Mouse (Mus musculus): ENCODE measurements around the gene Ube2a.

Gene Ube2a

GRCm38 (mm10) chrX:36864609-36865328, 8.9 kb upstream of the Ube2a start:
- no peak for TF ChIP-seq GATA4 (IDR thresholded peaks at IDR 0.05; ENCODE audit: insufficient replicate concordance, low read length)

DNA sequence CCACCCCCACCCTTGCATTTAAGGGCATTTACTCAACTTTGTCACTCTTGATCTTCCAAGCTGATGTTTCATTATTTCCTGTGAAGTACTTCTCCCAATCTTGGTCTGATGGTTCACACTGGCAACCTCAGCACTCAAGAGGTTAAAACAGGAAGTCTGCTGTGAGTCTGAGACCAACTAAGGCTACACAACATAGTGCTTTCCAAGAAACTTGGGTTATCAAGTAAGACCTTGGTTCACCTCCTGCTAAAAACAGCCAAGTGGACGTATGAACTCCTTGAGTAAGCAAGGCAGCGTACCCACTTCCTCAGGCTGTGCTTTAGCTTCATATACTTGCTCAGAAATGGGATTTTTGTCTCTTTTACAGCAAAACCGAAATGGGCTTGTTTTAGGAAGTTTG, 3.3 kb upstream of the Ube2a start:
- TF ChIP-seq GATA4 (IDR thresholded peaks at IDR 0.05; ENCODE audit: insufficient replicate concordance, low read length): no peak

GRCm38 (mm10) chrX:36874178-36874696, 537 bp downstream of the Ube2a start:
- no peak for TF ChIP-seq GATA4 (IDR thresholded peaks at IDR 0.05; ENCODE audit: insufficient replicate concordance, low read length)

GRCm38 (mm10) chrX:36874704-36875128, 1.0 kb downstream of the Ube2a start:
- no peak for TF ChIP-seq GATA4 (IDR thresholded peaks at IDR 0.05; ENCODE audit: insufficient replicate concordance, low read length)

GRCm38 (mm10) chrX:36884719-36885118, 11.0 kb downstream of the Ube2a start:
- no peak for TF ChIP-seq GATA4 (IDR thresholded peaks at IDR 0.05; ENCODE audit: insufficient replicate concordance, low read length)

DNA sequence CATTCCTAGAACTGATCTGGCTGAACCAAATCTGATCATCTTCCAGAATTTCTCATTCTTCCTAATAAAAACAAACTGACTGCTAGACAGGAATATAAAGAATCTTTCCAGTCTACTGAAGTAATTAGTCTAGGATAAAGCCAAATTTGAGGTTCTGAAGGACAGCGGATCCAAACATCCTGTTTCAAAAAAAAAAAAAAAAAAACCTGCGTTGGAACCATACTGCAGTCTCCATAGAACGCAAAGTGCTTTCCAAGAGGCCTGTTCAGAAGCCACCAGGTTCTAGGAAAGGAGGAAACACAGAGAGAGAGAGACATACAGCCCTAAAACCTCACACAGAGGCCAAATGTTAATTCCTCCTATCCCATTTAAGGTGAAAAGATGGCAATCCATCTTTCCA, 28.0 kb downstream of the Ube2a start:
- TF ChIP-seq GATA4 (IDR thresholded peaks at IDR 0.05; ENCODE audit: insufficient replicate concordance, low read length): no peak

GRCm38 (mm10) chrX:36902321-36903114, 28.8 kb downstream of the Ube2a start, which contains the start of gene Nkrf:
Gene Nkrf, minus strand, starts transcription at chrX:36902899.
- TF ChIP-seq GATA4 (IDR thresholded peaks at IDR 0.05; ENCODE audit: insufficient replicate concordance, low read length): no peak

DNA sequence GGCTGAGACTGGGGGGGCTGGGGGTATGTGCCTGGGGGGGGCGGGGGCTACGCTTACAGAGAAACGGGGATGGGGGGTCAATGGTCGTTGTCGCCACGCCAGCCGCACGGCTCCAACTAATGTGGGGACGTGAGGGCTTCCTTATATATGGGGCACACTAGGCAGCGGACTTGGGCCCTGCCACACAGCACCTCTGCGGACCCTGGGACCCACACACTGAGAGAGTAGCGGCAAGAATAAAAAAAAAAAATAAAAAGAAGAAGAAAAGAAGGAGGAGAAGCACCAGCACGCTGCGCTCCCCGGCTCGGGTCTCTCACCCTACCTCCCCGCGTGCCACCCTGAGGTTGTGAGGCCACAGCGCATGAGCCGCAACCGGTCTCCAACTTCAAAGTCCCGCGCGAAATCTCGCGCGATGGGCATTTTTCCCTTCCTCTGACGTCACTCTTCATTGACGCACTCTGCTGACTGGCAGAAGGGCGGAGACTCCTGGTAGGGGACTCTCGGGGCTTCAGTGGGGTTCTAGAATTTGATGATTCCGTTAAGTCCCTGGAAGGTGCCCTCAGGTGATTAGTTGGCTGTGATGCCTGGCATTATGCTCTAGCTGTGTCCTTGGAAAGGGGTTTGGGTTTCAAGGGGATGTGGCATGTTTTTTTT, 29.5 kb downstream of the Ube2a start:
- TF ChIP-seq GATA4 (IDR thresholded peaks at IDR 0.05; ENCODE audit: insufficient replicate concordance, low read length): no peak

DNA sequence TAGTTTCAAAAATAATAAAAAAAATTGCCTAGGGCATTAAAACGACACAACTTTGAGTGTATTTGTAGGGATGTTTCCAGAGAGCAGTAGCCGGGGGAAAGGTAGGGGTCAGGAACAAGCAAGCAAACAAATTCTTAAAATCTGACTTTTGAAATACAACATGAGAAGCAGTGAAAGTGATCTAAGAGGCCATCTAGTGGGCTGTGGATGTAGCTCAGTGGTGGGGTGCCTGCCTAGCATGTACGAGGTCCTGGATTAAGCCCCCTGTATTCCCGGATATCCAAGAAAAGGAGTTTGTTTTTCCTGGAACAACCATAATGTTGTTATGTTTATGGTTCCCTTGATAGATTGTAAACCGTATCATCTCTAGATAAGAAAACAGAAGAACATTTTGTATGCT, 32.8 kb downstream of the Ube2a start:
- no peak for TF ChIP-seq GATA4 (IDR thresholded peaks at IDR 0.05; ENCODE audit: insufficient replicate concordance, low read length)

DNA sequence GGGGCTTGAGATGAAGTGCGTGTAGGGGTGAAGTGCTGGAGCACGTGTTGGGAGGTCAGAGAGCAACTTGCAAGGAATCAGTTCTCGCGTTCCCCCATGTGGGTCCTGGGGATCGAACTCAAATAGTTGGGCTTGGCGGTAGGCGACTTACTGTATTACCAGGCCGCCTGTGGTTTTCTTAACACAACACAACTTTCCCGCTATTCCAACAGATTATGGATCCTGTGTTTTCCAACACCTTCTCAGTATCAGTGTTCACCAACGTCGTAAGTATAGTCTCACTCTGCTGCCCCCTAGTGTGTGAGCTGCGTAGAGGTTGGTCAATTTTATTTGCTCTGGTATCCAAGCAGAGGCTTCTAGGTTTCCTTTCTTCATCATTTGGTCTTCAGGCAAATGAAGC, 37.6 kb downstream of the Ube2a start:
- no peak for TF ChIP-seq GATA4 (IDR thresholded peaks at IDR 0.05; ENCODE audit: insufficient replicate concordance, low read length)

DNA sequence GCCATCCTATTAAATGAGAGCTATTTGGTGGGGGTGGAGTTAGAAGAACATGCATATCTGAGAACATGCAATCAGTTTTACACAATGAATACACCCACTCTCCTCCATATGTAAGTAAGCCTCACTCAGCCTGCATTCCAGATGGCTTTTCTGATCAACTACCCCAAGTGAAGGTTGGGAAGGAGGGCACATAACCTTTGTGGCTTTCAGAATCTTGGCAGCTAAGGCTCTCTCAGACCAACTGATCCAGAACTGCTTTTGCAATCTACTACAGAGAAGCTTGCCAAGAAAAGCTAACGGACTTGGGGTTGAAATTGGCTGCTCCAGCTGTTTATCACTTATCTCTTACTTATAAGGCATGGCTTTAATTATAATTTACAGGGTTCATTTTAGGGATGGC, 44.0 kb downstream of the Ube2a start:
- TF ChIP-seq GATA4 (IDR thresholded peaks at IDR 0.05; ENCODE audit: insufficient replicate concordance, low read length): no peak

DNA sequence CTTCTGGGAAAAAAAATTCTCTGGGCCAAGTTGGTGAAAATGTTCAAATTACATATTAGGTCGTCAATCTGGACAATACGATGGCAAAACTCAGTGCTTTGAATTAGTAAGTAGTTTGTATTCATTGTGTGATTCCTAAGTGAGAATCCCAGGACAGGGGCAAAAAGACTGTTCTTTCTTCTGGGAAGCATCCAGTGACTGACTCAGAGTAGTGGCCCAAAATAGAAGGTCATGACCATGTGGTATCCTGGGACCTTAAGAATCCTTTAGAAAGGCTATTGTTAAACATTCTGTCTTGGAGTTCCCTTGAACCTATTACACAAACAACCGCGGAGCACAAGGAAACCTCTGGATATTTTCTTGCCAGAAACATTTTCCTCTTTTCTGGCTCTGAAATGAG, 47.6 kb downstream of the Ube2a start:
- TF ChIP-seq GATA4 (IDR thresholded peaks at IDR 0.05; ENCODE audit: insufficient replicate concordance, low read length): no peak

DNA sequence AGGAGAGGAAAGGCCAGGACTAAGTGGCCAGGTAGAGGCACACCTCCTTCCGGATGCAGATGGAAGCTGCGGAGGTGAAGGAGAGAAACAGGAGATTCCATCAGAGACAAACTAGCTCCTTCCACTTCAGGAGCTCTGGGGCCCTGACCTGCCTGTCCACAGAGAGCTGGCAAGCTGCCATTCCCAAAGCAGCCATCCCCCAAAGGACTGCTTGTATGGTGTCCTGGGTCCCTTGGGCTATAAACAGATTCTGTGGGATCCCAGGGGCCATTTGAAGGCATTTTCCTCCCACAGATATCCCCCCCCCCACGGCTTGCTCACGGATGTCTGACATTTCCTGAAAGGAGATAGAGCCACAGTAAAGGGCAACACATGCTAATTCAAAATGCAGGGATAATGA, 55.1 kb downstream of the Ube2a start:
- TF ChIP-seq GATA4 (IDR thresholded peaks at IDR 0.05; ENCODE audit: insufficient replicate concordance, low read length): no peak

- no peak for TF ChIP-seq GATA4 (IDR thresholded peaks at IDR 0.05; ENCODE audit: insufficient replicate concordance, low read length)
Measured at GRCm38 (mm10) chrX:36929694-36930093, 56.0 kb downstream of the Ube2a start.

- no peak for TF ChIP-seq GATA4 (IDR thresholded peaks at IDR 0.05; ENCODE audit: insufficient replicate concordance, low read length)
Measured at GRCm38 (mm10) chrX:36930574-36930973, 56.9 kb downstream of the Ube2a start.

Measured in liver, adult (tissue).